Mouse (Mus musculus) stomach, embryonic 14.5 days (tissue): ENCODE measurements around the gene Tor2a. TPM values are rescaled to one million over a fixed set of nuclear protein-coding genes. Genes with fewer than 3 reads are reported as not detected.

Experiments
- ATAC-seq: fragments of 200-750 bp; cut with Nextera tagmentation; 2 replicates; pipeline ENCODE4 v1.8.0; 2017; ENCODE audit warnings: low read depth, moderate TSS enrichment; ENCODE audit not compliant: insufficient number of reproducible peaks, insufficient read depth, low FRiP score
- H3K27ac ChIP-seq: fragments of 300-500 bp; sonication (generic); 2 replicates; pipeline ENCODE4 v1.5.1; 2014; ENCODE audit warnings: mild to moderate bottlenecking, low read length, moderate library complexity, mixed read lengths
- H3K27me3 ChIP-seq: fragments of 300-500 bp; sonication (generic); 2 replicates; pipeline ENCODE4 v1.6.1; 2014; ENCODE audit warnings: low read length, control low read depth, mixed read lengths; ENCODE audit not compliant: control insufficient read depth, insufficient read depth
- H3K36me3 ChIP-seq: fragments of 300-500 bp; sonication (generic); 2 replicates; pipeline ENCODE4 v1.6.1; 2014; ENCODE audit warnings: mild to moderate bottlenecking, control low read depth, low read length, moderate library complexity, mixed read lengths; ENCODE audit not compliant: control insufficient read depth, insufficient read depth
- H3K4me1 ChIP-seq: fragments of 300-500 bp; sonication (generic); 2 replicates; pipeline ENCODE4 v1.6.1; 2014; ENCODE audit warnings: low read length, control low read depth, mixed read lengths; ENCODE audit not compliant: control insufficient read depth, insufficient read depth
- H3K4me2 ChIP-seq: fragments of 300-500 bp; sonication (generic); replicated peaks from 2 replicates; pipeline ENCODE4 v1.6.1; 2014; ENCODE audit warnings: low read depth, low read length, control low read depth
- H3K4me3 ChIP-seq: fragments of 300-500 bp; sonication (generic); 2 replicates; pipeline ENCODE4 v1.5.1; 2014; ENCODE audit warnings: low read depth, low read length, control low read depth
- H3K9ac ChIP-seq: fragments of 300-500 bp; sonication (generic); replicated peaks from 2 replicates; pipeline ENCODE4 v1.6.1; 2014; ENCODE audit warnings: low read depth, mild to moderate bottlenecking, control low read depth, low read length, moderate library complexity, mixed read lengths
- H3K9me3 ChIP-seq: fragments of 300-500 bp; sonication (generic); 2 replicates; pipeline ENCODE4 v1.6.1; 2016; ENCODE audit warnings: low read depth, low read length, control low read depth; ENCODE audit not compliant: control insufficient read depth
- WGBS: fragments of 180-500 bp; shearing (Covaris S2); extraction: QIAGEN DNeasy Blood & Tissue Kit; methylation state at CpG from one replicate; pipeline ENCODE4 v1.1.7; 2014; 5-methylcytosine and 5-hydroxymethylcytosine counted together
- polyA plus RNA-seq: library from polyadenylated mRNA; unstranded; fragments of >200 nt; fragmentation: Nextera tagmentation; extraction: Ambion mirVana; gene quantifications from 2 replicates; pipeline ENCODE4 v1.2.1, GENCODE M21; 2014

The Tor2a gene
- polyA plus RNA-seq, 1 experiment from 2014 or later: 71.3 TPM

GRCm38 (mm10) chr2:32758503-32758902 lies 1.5 kb downstream of the Tor2a start:
- Histone ChIP-seq H3K9ac (no peak overlapping the region), H3K27ac (no peak overlapping the region), H3K4me3 (no peak overlapping the region), H3K27me3 (no peaks in the 10 kb centered on the region), H3K9me3 (no peaks in the 10 kb centered on the region), H3K4me2 (no peak overlapping the region), H3K36me3 (peaks cover 19% of the 10 kb centered on the region), H3K4me1 (no peaks in the 10 kb centered on the region)
- ATAC-seq: no peak
- WGBS: 57% methylated on average over 8 of the region's 8 CpGs

DNA sequence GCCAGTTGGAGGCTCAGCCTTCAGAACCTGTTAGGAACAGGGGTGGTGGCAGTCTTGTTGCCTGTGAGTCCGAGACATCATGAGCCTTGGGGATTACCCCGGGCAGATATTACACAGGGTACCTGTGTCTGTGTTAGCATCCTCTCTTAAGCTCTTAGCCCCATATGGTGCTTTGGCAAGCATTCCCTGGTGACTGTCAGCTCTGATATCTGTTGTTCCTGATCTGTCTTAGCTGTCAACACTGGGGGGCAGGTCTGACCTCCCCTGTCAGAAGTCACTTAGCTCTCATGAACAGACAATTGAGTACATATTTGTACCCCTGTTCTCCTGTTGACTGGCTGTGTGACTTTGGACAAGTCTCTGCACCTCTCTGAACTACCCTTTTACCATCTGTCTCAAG lies 2.0 kb downstream of the Tor2a start:
- Histone ChIP-seq H3K4me1 (no peaks in the 10 kb centered on the region), H3K27me3 (no peaks in the 10 kb centered on the region), H3K4me3 (no peak overlapping the region), H3K9me3 (no peaks in the 10 kb centered on the region), H3K36me3 (peaks cover 19% of the 10 kb centered on the region), H3K4me2 (no peak overlapping the region), H3K27ac (no peak overlapping the region), H3K9ac (no peak overlapping the region)
- ATAC-seq: no peak
- 79% methylated on average over 2 of the region's 2 CpGs for WGBS

DNA sequence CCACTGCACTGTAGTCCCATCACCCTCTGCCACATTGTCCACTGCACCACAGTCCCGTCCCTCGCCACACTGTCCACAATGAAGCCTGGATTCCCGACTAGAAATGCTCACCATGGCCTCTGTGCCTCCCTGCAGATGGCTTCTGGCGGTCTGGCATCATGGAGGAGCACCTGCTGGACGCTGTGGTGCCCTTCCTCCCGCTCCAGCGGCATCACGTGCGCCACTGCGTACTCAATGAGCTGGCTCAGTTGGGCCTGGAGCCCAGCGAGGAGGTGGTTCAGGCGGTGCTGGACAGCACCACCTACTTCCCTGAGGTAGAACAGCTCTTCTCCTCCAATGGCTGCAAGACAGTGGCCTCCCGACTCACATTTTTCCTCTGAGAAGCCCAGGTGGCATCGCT lies 4.3 kb downstream of the Tor2a start:
- Histone ChIP-seq H3K36me3 (peaks cover 15% of the 10 kb centered on the region), H3K4me1 (no peaks in the 10 kb centered on the region), H3K9me3 (no peaks in the 10 kb centered on the region), H3K9ac (no peak overlapping the region), H3K27me3 (no peaks in the 10 kb centered on the region), H3K27ac (no peak overlapping the region), H3K4me2 (no peak overlapping the region), H3K4me3 (no peak overlapping the region)
- WGBS: 88% methylated on average over 14 of the region's 14 CpGs
- ATAC-seq: no peak

- no peaks in the 10 kb centered on the region for H3K4me1 ChIP-seq
- no peak overlapping the region for H3K27ac ChIP-seq
- WGBS: 87% methylated on average over 4 of the region's 4 CpGs
- H3K4me2 ChIP-seq: no peak overlapping the region
- H3K9ac ChIP-seq: no peak overlapping the region
- H3K9me3 ChIP-seq: no peaks in the 10 kb centered on the region
- H3K27me3 ChIP-seq: no peaks in the 10 kb centered on the region
- ATAC-seq: no peak
- peaks cover 15% of the 10 kb centered on the region for H3K36me3 ChIP-seq
- H3K4me3 ChIP-seq: no peak overlapping the region
These were observed 4.8 kb downstream of the Tor2a start for GRCm38 (mm10) chr2:32761859-32762258.

DNA sequence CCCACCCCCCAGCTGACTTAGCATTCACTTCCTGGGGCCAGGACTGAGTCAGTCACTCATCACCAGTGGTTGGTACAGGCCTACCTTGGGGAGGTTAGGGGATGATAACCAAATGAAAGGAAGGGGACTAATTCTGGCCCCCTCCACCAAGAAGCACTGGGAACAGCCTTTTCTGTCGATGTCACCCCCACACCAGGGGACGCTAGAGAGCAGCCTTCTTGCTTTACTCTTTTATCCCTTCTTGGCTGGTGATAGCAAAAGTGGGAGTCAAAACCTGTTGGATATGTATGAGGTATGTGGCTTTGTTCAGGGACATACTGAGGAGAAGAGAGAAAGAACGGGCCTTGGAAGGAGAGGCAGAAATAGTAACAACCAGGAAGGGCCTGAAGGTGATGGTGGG lies 6.3 kb downstream of the Tor2a start:
- Histone ChIP-seq H3K9me3 (no peaks in the 10 kb centered on the region), H3K4me1 (no peaks in the 10 kb centered on the region), H3K4me2 (no peak overlapping the region), H3K27me3 (no peaks in the 10 kb centered on the region), H3K9ac (no peak overlapping the region), H3K4me3 (no peak overlapping the region), H3K36me3 (peaks cover 15% of the 10 kb centered on the region), H3K27ac (no peak overlapping the region)
- no peak for ATAC-seq
- WGBS: 73% methylated on average over 3 of the region's 3 CpGs

DNA sequence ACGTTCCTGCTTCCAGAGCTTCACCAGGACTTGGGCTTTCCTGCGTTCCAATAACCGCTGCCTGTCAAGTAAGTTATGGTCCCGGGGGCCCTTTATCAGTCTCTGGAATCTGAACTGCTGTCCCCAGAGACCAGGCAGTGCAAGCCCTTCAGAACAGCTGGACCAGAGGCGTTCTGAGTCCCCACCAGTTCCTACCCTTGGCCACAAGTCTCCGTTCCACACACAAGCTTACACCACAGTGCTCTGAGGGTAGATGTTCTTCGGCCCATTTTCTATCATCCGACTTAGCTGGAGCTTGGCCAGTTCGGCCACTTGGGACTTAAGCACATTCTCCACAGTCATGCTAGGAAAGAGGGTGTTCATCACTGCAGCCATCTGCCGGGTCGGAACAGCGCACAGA lies 10.2 kb downstream of the Tor2a start:
- Histone ChIP-seq H3K4me3 (no peak overlapping the region), H3K4me2 (no peak overlapping the region), H3K36me3 (peaks cover 4% of the 10 kb centered on the region; the same call in 1 of the 2 replicates), H3K9me3 (no peaks in the 10 kb centered on the region), H3K4me1 (no peaks in the 10 kb centered on the region), H3K27me3 (no peaks in the 10 kb centered on the region), H3K27ac (no peak overlapping the region), H3K9ac (no peak overlapping the region)
- no peak for ATAC-seq
- 76% methylated on average over 12 of the region's 12 CpGs for WGBS

DNA sequence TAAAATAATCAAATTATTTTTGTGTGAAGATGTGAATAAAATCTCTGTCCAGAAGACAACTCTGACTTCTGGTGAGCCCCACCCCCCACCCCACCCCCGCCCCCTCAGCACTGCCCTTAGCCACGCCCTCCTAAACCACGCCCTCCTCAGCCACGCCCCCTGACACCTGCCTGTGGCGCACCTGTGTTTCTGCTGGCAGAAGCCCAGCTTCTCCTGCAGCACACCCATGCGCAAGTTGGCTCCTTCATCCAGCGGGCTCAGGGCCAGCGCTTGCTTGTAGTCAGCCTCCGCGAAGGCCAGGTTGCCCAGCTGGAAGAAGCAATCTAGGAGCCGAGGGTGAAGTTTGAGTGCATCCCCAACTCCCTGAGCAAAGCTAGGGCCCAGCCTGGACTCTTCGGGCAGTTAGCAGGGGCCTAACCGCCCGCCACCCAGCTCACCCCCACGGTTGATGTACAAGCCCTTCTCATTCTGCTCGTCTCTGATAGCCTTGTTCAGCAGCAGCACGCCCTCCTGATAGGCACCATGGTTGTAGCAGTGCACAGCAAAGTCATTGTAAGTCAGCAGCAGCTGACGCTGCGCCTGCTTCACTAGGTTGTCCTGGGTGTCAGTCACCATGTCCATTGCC lies 11.7 kb downstream of the Tor2a start:
- no peak overlapping the region for H3K9ac ChIP-seq
- 51% methylated on average over 19 of the region's 19 CpGs for WGBS
- no peak for ATAC-seq
- H3K4me3 ChIP-seq: no peak overlapping the region
- H3K4me1 ChIP-seq: no peaks in the 10 kb centered on the region
- no peaks in the 10 kb centered on the region for H3K36me3 ChIP-seq
- no peak overlapping the region for H3K4me2 ChIP-seq
- no peaks in the 10 kb centered on the region for H3K9me3 ChIP-seq
- H3K27ac ChIP-seq: no peak overlapping the region
- H3K27me3 ChIP-seq: no peaks in the 10 kb centered on the region

- Histone ChIP-seq H3K27me3 (no peaks in the 10 kb centered on the region), H3K9ac (no peak overlapping the region), H3K27ac (no peak overlapping the region), H3K4me3 (no peak overlapping the region), H3K36me3 (no peaks in the 10 kb centered on the region), H3K9me3 (no peaks in the 10 kb centered on the region), H3K4me1 (no peaks in the 10 kb centered on the region), H3K4me2 (no peak overlapping the region)
- ATAC-seq: no peak
- 79% methylated on average over 5 of the region's 5 CpGs for WGBS
These were observed 12.5 kb downstream of the Tor2a start for GRCm38 (mm10) chr2:32769327-32770085.
